Mouse (Mus musculus) heart, embryonic 10.5 days (tissue): ENCODE results near the gene Rrp12. TPM values are rescaled to one million over a fixed set of nuclear protein-coding genes. Genes with fewer than 3 reads are reported as not detected.

Source experiments
- DNase-seq: peaks from one replicate; pipeline ENCODE4 v3.0.0-alpha.2; 2017; ENCODE audit warnings: low spot score
- H3K27ac ChIP-seq: fragments of 300-500 bp; sonication (generic); 2 replicates; pipeline ENCODE4 v1.5.1; 2016; ENCODE audit warnings: mild to moderate bottlenecking
- H3K27me3 ChIP-seq: fragments of 300-500 bp; sonication (generic); 2 replicates; pipeline ENCODE4 v1.6.1; 2016; ENCODE audit warnings: mild to moderate bottlenecking; ENCODE audit not compliant: poor library complexity, insufficient read depth, severe bottlenecking
- H3K36me3 ChIP-seq: fragments of 300-500 bp; sonication (generic); 2 replicates; pipeline ENCODE4 v1.6.1; 2016; ENCODE audit warnings: mild to moderate bottlenecking, moderate library complexity
- H3K4me1 ChIP-seq: fragments of 300-500 bp; sonication (generic); 2 replicates; pipeline ENCODE4 v1.6.1; 2016; ENCODE audit warnings: mild to moderate bottlenecking
- H3K4me3 ChIP-seq: fragments of 300-500 bp; sonication (generic); 2 replicates; pipeline ENCODE4 v1.5.1; 2016; ENCODE audit warnings: mild to moderate bottlenecking, moderate library complexity
- H3K9me3 ChIP-seq: fragments of 300-500 bp; sonication (generic); 2 replicates; pipeline ENCODE4 v1.6.1; 2016; ENCODE audit warnings: mild to moderate bottlenecking, moderate library complexity
- WGBS: fragments of 180-500 bp; shearing (Covaris S2); methylation state at CpG from one replicate; pipeline ENCODE4 v1.1.7; 2016; 5-methylcytosine and 5-hydroxymethylcytosine counted together
- polyA plus RNA-seq: library from polyadenylated mRNA; unstranded; fragments of >200 nt; fragmentation: Nextera tagmentation; extraction: Ambion mirVana; gene quantifications from 2 replicates; pipeline ENCODE4 v1.2.1, GENCODE M21; 2016

Rrp12 gene
- polyA plus RNA-seq, 1 experiment from 2014 or later: 25.8 TPM

DNA sequence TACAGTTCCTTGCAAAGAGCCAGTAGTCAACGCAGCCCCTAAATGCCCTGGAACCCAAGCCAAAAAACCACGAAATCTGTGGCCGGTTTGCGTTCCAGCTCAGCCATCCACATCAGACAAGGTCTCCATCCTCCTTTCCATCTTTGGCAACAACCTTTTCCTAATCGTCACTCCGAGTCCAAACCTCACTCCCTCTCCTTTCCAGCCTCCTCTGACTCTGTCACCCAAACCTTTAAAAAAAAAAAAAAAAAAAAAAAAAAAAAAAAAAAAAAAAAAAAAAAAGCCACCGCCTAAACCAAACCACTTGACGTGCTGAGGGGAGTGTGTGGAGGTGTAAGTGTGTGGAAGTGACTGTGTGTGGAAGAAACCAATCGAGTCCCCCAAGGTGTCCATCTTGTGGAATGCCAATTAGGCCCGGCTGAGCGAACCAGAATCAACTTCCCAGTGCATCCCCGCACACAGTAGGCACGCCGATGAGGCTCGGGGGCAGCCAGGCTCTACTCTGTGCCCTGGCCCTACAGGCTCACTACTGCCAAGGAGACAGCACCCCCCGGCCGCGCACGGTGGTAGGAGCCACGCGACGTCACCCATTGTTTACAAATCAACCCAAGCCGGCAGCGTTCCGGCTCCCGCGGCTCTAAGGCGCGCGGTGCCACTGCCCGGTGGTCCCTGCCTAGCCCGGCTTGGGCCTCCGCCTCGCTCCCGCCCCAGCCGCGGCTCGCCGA lies 66.4 kb downstream of the Rrp12 start, which contains the start of gene Frat1:
Gene Frat1, plus strand, starts transcription at position 590 of the 725 bp plus-strand sequence.
- Histone ChIP-seq H3K4me3 (peak within 1 kb of the TSS; percentile 83), H3K36me3 (no peaks in the 10 kb centered on the region), H3K27me3 (peaks cover 20% of the 10 kb centered on the region), H3K4me1 (peaks cover 17% of the 10 kb centered on the region), H3K27ac (peak within 1 kb of the TSS; percentile 97), H3K9me3 (no peaks in the 10 kb centered on the region)
- 1% methylated on average over 39 of the region's 39 CpGs for WGBS
- DNase-seq: peak; percentile 96

DNA sequence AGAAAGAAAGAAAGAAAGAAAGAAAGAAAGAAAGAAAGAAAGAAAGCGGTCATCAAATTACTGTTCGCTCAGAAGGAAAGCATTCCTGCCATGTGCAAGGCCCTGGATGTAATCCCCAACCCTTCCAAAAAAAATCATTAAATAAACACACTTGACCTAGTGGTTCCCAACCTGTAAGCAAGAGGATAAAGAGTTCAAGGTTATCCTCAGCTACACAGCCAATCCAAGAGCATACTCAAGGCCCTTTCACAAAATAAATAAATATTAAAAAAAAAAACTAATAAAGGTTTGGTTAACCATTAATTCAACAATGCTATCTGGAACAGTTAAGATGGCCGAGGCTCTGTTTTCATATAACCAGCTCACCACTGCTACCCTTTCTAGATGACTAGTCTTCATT lies 67.0 kb downstream of the Rrp12 start:
- WGBS: 67% methylated on average over 3 of the region's 3 CpGs
- peaks cover 17% of the 10 kb centered on the region for H3K4me1 ChIP-seq
- H3K4me3 ChIP-seq: peak overlapping the region; percentile 83
- H3K9me3 ChIP-seq: no peaks in the 10 kb centered on the region
- H3K27ac ChIP-seq: 0 out of 2 replicates have a peak overlapping the region, but pooled peaks have one; percentile 44
- peaks cover 20% of the 10 kb centered on the region for H3K27me3 ChIP-seq
- no peak for DNase-seq
- H3K36me3 ChIP-seq: no peaks in the 10 kb centered on the region

DNA sequence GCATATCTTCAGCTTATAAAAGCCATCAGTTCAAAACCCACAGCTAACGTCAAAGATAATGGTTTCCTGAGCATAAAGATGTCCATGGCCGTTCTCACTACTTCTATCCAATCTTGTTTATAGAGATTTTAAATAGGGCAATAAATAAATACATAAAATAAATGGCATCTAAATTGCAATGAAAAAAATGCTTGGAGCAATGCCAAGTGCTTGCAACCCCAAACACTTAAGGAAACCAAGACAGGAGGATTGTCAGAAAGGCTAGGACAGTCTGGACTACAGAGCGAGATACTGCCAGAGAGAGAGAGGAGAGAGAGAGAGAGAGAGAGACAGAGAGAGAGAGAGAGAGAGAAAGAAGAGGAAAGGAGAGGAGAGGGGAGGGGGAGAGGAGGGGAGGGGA lies 69.4 kb downstream of the Rrp12 start:
- H3K9me3 ChIP-seq: no peaks in the 10 kb centered on the region
- DNase-seq: no peak
- H3K4me1 ChIP-seq: peaks cover 12% of the 10 kb centered on the region
- no peak overlapping the region for H3K27ac ChIP-seq
- no peak overlapping the region for H3K4me3 ChIP-seq
- no peaks in the 10 kb centered on the region for H3K36me3 ChIP-seq
- H3K27me3 ChIP-seq: peaks cover 2% of the 10 kb centered on the region
- WGBS: 76% methylated on average over 3 of the region's 3 CpGs

DNA sequence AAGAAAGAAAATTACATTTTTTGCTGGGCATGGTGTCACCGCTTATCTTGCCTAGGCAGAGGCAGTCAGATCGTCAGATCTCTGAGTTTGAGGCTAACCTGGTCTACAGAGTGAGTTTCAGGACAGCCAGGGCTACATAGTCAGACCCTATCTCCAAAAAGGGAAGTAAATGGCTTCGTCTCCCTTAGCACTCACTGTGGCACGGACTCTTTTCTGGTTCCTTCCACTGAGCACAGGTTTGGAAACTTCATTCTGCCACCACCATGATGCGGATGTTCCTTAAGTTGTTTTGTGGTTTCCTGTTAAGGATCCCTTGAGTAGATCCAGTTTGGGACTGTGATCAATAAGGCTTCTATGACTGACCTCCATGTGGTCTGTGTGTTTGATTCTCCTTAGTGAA lies 71.0 kb downstream of the Rrp12 start:
- H3K27me3 ChIP-seq: no peaks in the 10 kb centered on the region; the same call in 1 of the 2 replicates

DNA sequence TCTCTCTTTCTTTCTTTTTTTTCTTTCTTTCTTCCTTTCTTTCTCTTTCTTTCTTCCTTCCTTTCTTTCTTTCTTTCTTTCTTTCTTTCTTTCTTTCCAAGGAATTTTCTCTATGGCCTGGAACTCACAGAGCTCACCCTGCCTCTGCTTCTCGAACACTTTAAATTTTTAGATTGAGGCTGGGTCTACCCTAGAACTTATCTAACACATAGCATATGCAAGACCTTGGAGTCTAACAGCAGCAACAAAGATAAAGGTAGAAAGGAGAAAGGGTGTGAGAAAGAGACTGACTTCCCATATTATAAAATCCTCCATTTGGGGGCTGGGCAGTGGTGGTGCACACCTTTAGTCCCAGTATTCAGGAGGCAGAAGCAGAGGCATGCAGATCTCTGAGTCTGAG lies 73.4 kb downstream of the Rrp12 start:
- Histone ChIP-seq H3K36me3 (no peaks in the 10 kb centered on the region), H3K27ac (no peak overlapping the region), H3K27me3 (no peaks in the 10 kb centered on the region; the same call in 1 of the 2 replicates), H3K4me1 (peaks cover 10% of the 10 kb centered on the region), H3K4me3 (no peak overlapping the region), H3K9me3 (no peaks in the 10 kb centered on the region)
- DNase-seq: no peak
- WGBS: 70% methylated on average over 1 of the region's 1 CpGs

More for the DNA sequence above, 71.0 kb downstream of the Rrp12 start:
- 80% methylated on average over 5 of the region's 5 CpGs for WGBS
- peaks cover 7% of the 10 kb centered on the region; the same call in 1 of the 2 replicates for H3K4me1 ChIP-seq
- no peak for DNase-seq
- no peak overlapping the region for H3K4me3 ChIP-seq
- H3K27ac ChIP-seq: no peak overlapping the region
- H3K9me3 ChIP-seq: no peaks in the 10 kb centered on the region
- no peaks in the 10 kb centered on the region for H3K36me3 ChIP-seq

DNA sequence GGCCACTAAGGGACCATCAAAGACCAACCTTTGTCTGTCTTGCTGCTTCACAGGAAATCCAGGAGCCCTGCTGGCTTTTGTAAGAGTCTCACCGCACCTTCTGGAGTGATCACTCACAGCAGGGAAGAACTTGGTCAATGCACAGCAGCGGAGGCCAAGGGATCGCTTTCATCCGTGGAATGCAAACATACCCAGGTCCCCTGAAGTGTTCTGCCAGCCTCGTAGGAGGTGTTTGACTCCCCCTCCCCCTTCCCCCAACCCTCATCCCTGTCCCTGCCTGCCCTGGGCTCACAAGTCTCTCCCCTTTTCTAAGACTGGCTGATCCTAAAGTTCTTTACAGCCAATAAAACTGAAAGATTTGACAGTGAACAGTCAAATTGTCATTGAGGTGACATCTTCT lies 74.5 kb downstream of the Rrp12 start:
- H3K27ac ChIP-seq: no peak overlapping the region
- no peaks in the 10 kb centered on the region; the same call in 1 of the 2 replicates for H3K27me3 ChIP-seq
- 16% methylated on average over 5 of the region's 5 CpGs for WGBS
- no peaks in the 10 kb centered on the region for H3K9me3 ChIP-seq
- DNase-seq: no peak
- H3K4me1 ChIP-seq: peaks cover 19% of the 10 kb centered on the region
- no peaks in the 10 kb centered on the region for H3K36me3 ChIP-seq
- no peak overlapping the region for H3K4me3 ChIP-seq

DNA sequence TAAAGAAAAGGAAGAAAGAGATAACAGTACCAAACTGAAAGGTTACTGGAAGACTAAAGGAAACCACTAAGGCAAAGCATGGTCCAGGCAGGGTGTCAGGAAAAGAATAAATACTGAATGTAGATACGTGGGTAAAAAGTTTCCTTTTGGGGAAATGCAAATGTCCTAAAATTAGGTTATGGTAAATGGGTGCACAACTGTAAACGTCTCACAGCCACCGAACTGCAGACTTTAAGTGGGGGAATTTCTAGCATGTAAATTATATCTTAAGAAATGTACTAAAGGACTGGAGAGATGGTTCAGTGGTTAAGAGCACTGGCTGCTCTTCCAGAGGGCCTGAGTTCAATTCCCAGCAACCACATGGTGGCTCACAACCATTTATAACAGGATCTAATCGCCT lies 77.2 kb downstream of the Rrp12 start:
- H3K36me3 ChIP-seq: no peaks in the 10 kb centered on the region
- no peaks in the 10 kb centered on the region for H3K9me3 ChIP-seq
- H3K4me3 ChIP-seq: no peak overlapping the region
- H3K27me3 ChIP-seq: no peaks in the 10 kb centered on the region; the same call in 1 of the 2 replicates
- 86% methylated on average over 4 of the region's 4 CpGs for WGBS
- H3K4me1 ChIP-seq: peaks cover 19% of the 10 kb centered on the region
- no peak overlapping the region for H3K27ac ChIP-seq
- no peak for DNase-seq

DNA sequence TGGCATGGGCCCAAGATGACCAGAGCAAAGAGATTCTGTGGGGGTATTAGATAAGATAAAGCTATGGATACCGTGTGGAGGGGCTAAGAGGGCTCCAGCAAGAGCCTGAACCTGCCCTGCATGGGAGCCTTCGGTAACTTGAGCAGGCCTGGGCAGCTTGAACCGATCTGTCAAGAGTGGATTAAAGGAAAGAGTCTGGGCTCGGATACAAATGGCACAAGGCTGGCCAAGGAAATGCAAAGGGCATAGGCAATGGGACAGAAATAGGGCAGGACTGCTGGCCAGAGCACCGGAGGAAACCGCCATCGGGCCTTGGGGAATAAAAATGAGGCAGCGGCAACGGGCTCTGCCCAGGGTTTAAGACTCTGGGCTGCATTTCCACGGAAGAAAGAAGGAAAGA lies 78.6 kb downstream of the Rrp12 start:
- H3K27me3 ChIP-seq: no peaks in the 10 kb centered on the region; the same call in 1 of the 2 replicates
- H3K27ac ChIP-seq: peak overlapping the region; percentile 62
- no peaks in the 10 kb centered on the region for H3K9me3 ChIP-seq
- H3K36me3 ChIP-seq: no peaks in the 10 kb centered on the region
- 34% methylated on average over 10 of the region's 10 CpGs for WGBS
- no peak overlapping the region for H3K4me3 ChIP-seq
- peaks cover 19% of the 10 kb centered on the region for H3K4me1 ChIP-seq
- DNase-seq: no peak

DNA sequence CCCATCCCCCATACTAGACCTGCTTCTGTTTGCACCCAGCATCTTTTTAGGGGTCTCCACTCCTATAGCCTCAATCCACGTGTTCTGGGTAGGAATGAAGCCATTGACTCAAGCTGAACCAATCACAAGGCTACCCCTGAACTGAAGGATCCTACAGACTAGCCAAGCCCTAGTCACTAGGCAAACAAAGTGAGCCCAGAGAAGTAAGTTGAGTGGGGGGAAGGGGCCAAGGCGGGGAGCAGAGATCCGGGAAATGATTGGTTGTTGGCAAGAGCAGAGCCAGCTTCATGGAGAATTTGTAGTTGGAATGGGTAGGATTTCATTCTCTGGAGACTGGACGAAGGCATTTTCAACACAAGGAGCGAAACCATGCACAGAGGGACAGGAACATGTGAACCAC lies 79.1 kb downstream of the Rrp12 start:
- H3K27me3 ChIP-seq: no peaks in the 10 kb centered on the region; the same call in 1 of the 2 replicates
- no peaks in the 10 kb centered on the region for H3K36me3 ChIP-seq
- H3K9me3 ChIP-seq: no peaks in the 10 kb centered on the region
- 44% methylated on average over 5 of the region's 5 CpGs for WGBS
- H3K4me3 ChIP-seq: no peak overlapping the region
- H3K27ac ChIP-seq: no peak overlapping the region
- peaks cover 19% of the 10 kb centered on the region for H3K4me1 ChIP-seq
- DNase-seq: no peak

DNA sequence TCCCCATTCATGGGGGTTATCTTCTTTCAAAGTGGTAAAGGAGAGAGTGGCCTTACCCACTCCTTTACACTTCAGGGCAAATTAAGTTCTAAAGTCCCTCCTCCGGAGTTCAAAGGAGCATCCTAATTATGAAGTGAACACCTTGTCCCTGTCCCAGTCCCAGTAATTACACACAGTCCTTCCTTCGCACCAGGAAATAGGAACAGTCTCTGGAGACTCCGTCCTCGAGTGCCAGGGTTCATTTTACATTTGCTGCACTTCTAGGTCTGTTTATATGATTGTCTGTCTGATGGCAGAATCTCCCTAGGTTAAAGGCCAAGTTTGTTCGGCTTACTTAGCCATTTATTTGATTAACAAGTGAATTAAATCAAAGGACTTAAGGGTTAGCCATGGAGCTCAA lies 79.6 kb downstream of the Rrp12 start:
- no peaks in the 10 kb centered on the region for H3K36me3 ChIP-seq
- DNase-seq: no peak
- no peak overlapping the region for H3K4me3 ChIP-seq
- H3K4me1 ChIP-seq: peaks cover 18% of the 10 kb centered on the region
- H3K27ac ChIP-seq: no peak overlapping the region
- 78% methylated on average over 5 of the region's 5 CpGs for WGBS
- no peaks in the 10 kb centered on the region; the same call in 1 of the 2 replicates for H3K27me3 ChIP-seq
- no peaks in the 10 kb centered on the region for H3K9me3 ChIP-seq

DNA sequence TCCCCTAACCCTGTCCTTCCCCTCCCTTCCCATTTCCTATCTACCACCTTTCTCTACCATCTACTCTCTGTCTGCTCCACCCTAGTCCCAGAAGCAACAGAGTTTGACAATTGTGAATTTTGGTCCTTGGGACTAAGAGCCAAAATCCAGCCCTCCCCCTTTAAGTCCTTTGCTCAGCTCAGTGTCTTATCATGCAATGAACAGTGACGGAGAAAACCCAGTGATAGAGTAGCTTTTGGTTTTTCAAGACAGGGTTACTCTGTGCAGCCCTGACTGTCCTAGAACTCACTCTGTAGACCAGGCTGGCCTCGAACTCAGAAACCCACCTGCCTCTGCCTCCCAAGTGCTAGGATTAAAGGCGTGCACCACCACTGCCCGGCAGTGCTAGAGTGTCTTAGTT lies 82.6 kb downstream of the Rrp12 start:
- no peak overlapping the region for H3K4me3 ChIP-seq
- no peaks in the 10 kb centered on the region for H3K9me3 ChIP-seq
- no peak for DNase-seq
- H3K4me1 ChIP-seq: peaks cover 17% of the 10 kb centered on the region
- H3K27ac ChIP-seq: no peak overlapping the region
- 80% methylated on average over 4 of the region's 4 CpGs for WGBS
- no peaks in the 10 kb centered on the region for H3K36me3 ChIP-seq
- H3K27me3 ChIP-seq: no peaks in the 10 kb centered on the region
